Mouse (Mus musculus) heart, adult 2 months (tissue): ENCODE results near the gene Vinac1. TPM values are rescaled to one million over a fixed set of nuclear protein-coding genes. Genes with fewer than 3 reads are reported as not detected.

Experiments used
- DNase-seq, 2 experiments: peaks; one replicate each; pipeline ENCODE4 v3.0.0; 2021
- H3K27ac ChIP-seq: fragments of 200-600 bp; 2 replicates; pipeline ENCODE4 v1.8.1; 2022
- H3K27me3 ChIP-seq: fragments of 200-500 bp; 2 replicates; pipeline ENCODE4 v1.6.1; 2012; ENCODE audit warnings: mild to moderate bottlenecking, low read length, inconsistent platforms, mixed read lengths; ENCODE audit not compliant: control insufficient read depth, insufficient read depth
- H3K36me3 ChIP-seq: fragments of 200-500 bp; 2 replicates; pipeline ENCODE4 v1.6.1; 2012; ENCODE audit warnings: low read length, inconsistent platforms; ENCODE audit not compliant: control insufficient read depth, insufficient read depth
- H3K4me1 ChIP-seq: fragments of 200-500 bp; 2 replicates; pipeline ENCODE4 v1.6.1; 2011; ENCODE audit warnings: low read length; ENCODE audit not compliant: control insufficient read depth, insufficient read depth
- H3K4me3 ChIP-seq: fragments of 200-600 bp; 2 replicates; pipeline ENCODE4 v1.8.1; 2022
- H3K79me2 ChIP-seq: fragments of 200-500 bp; replicated peaks from 2 replicates; pipeline ENCODE4 v1.6.1; 2012; ENCODE audit warnings: mild to moderate bottlenecking, inconsistent platforms, low read length, moderate library complexity, mixed read lengths; ENCODE audit not compliant: control insufficient read depth, insufficient read depth
- H3K9ac ChIP-seq: fragments of 200-500 bp; 2 replicates; pipeline ENCODE4 v1.6.1; 2012; ENCODE audit warnings: low read depth, mild to moderate bottlenecking, control low read depth, inconsistent platforms, low read length, mixed read lengths
- CTCF ChIP-seq: fragments of 200-600 bp; IDR thresholded peaks from 2 replicates; pipeline ENCODE4 v1.8.1; 2022; ENCODE audit warnings: antibody characterized with exemption, mild to moderate bottlenecking, moderate library complexity
- EP300 ChIP-seq: fragments of 200-500 bp; IDR thresholded peaks from 2 replicates; pipeline ENCODE4 v1.6.1; 2011; ENCODE audit warnings: low read depth, low read length, control low read depth; ENCODE audit not compliant: insufficient read depth
- POLR2A ChIP-seq: fragments of 200-500 bp; IDR thresholded peaks from 2 replicates; pipeline ENCODE4 v1.6.1; 2011; ENCODE audit warnings: mild to moderate bottlenecking, low read depth, low read length, control low read depth; ENCODE audit not compliant: insufficient read depth
- WGBS: fragments of 180-500 bp; shearing (Covaris S2); methylation state at CpG from one replicate; pipeline ENCODE4 v1.1.7; 2018; 5-methylcytosine and 5-hydroxymethylcytosine counted together
- intact Hi-C: fragments of 180-260 bp; cut with DNase I; formaldehyde crosslinking; loops from one replicate; pipeline ENCODE4 v1.15.1; 2025
- long read RNA-seq: library from polyadenylated mRNA; stranded (forward); transcript quantifications from one replicate; pipeline ENCODE4 v2.0.0, GENCODE M21; 2021
- polyA plus RNA-seq: library from polyadenylated mRNA; depleted of rRNA; stranded (reverse); fragments of >200 nt; gene quantifications from 2 replicates; pipeline ENCODE4 v1.2.3, GENCODE M21; 2012; rRNA removed
- total RNA-seq, 2 experiments: library from RNA; stranded (reverse); gene quantifications; 2 replicates each; pipeline ENCODE4 v1.2.3; 2021

Vinac1 gene
- total RNA-seq (not detected), polyA plus RNA-seq (0.06 TPM in 1 of 2 replicates, not detected in the other)
- long read RNA-seq: 0 reads

GRCm38 (mm10) chr2:129047811-129048210, at the start of gene Vinac1:
TSS of gene Vinac1 (minus strand) at chr2:129048172.
- H3K9ac ChIP-seq: no peak within 1 kb of the TSS
- H3K4me3 ChIP-seq: no peak within 1 kb of the TSS
- no peaks in the 10 kb centered on the region for H3K79me2 ChIP-seq
- DNase-seq: no peak
- peaks cover 1% of the 10 kb centered on the region; the same call in 1 of the 2 replicates for H3K4me1 ChIP-seq
- 80% methylated on average over 8 of the region's 8 CpGs for WGBS
- intact Hi-C loops: no loop called here
- H3K27ac ChIP-seq: no peak within 1 kb of the TSS
- TF ChIP-seq EP300: no peak
- no peak for TF ChIP-seq POLR2A
- TF ChIP-seq CTCF: no peak
- no peaks in the 10 kb centered on the region for H3K36me3 ChIP-seq
- H3K27me3 ChIP-seq: no peaks in the 10 kb centered on the region

- intact Hi-C loops: no loop called here
- H3K9ac ChIP-seq: no peak overlapping the region
- H3K27ac ChIP-seq: no peak overlapping the region
- TF ChIP-seq CTCF (no peak), EP300 (no peak), POLR2A (no peak)
- no peaks in the 10 kb centered on the region for H3K4me1 ChIP-seq
- no peaks in the 10 kb centered on the region for H3K79me2 ChIP-seq
- DNase-seq: no peak
- 91% methylated on average over 18 of the region's 18 CpGs for WGBS
- no peaks in the 10 kb centered on the region for H3K36me3 ChIP-seq
- no peaks in the 10 kb centered on the region for H3K27me3 ChIP-seq
- H3K4me3 ChIP-seq: no peak overlapping the region
Observed at GRCm38 (mm10) chr2:129093926-129094724, 46.2 kb upstream of the Vinac1 start.

- intact Hi-C loops: no loop called here
Observed at GRCm38 (mm10) chr2:129092810-129093209, 44.8 kb upstream of the Vinac1 start.

GRCm38 (mm10) chr2:129090370-129090769, 42.4 kb upstream of the Vinac1 start:
- Histone ChIP-seq H3K4me1 (no peaks in the 10 kb centered on the region), H3K27me3 (no peaks in the 10 kb centered on the region), H3K79me2 (no peaks in the 10 kb centered on the region), H3K27ac (no peak overlapping the region), H3K9ac (no peak overlapping the region), H3K36me3 (no peaks in the 10 kb centered on the region), H3K4me3 (no peak overlapping the region)
- WGBS: 67% methylated on average over 4 of the region's 4 CpGs
- TF ChIP-seq EP300 (no peak), CTCF (no peak), POLR2A (no peak)
- intact Hi-C loops: no loop called here
- no peak for DNase-seq

More at GRCm38 (mm10) chr2:129092810-129093209, 44.8 kb upstream of the Vinac1 start:
- no peak for DNase-seq
- Histone ChIP-seq H3K4me3 (no peak overlapping the region), H3K4me1 (no peaks in the 10 kb centered on the region), H3K36me3 (no peaks in the 10 kb centered on the region), H3K27me3 (no peaks in the 10 kb centered on the region), H3K27ac (no peak overlapping the region), H3K79me2 (no peaks in the 10 kb centered on the region), H3K9ac (no peak overlapping the region)
- no peak for TF ChIP-seq EP300
- WGBS: 93% methylated on average over 12 of the region's 12 CpGs

- Histone ChIP-seq H3K9ac (no peak overlapping the region), H3K79me2 (no peaks in the 10 kb centered on the region), H3K27me3 (no peaks in the 10 kb centered on the region), H3K36me3 (no peaks in the 10 kb centered on the region), H3K4me1 (no peaks in the 10 kb centered on the region), H3K27ac (no peak overlapping the region), H3K4me3 (no peak overlapping the region)
- no peak for DNase-seq
- intact Hi-C loops: loop anchor here (5.0 to 10.0 kb wide), 3 partner anchors 80 to 223 kb away; partner anchors contain the start of gene Fbln7
- WGBS: 93% methylated on average over 1 of the region's 1 CpGs
- no peak for TF ChIP-seq CTCF
- TF ChIP-seq POLR2A: no peak
- TF ChIP-seq EP300: no peak
Observed at GRCm38 (mm10) chr2:129087520-129087919, 39.5 kb upstream of the Vinac1 start.

- no peaks in the 10 kb centered on the region for H3K36me3 ChIP-seq
- intact Hi-C loops: loop anchor here (1.0 to 10.0 kb wide), 4 partner anchors 78 to 220 kb away; partner anchors contain the start of gene Fbln7
- no peak overlapping the region for H3K4me3 ChIP-seq
- H3K9ac ChIP-seq: no peak overlapping the region
- H3K4me1 ChIP-seq: no peaks in the 10 kb centered on the region
- 60% methylated on average over 2 of the region's 2 CpGs for WGBS
- peak; percentile 94 for TF ChIP-seq CTCF
- no peak for TF ChIP-seq EP300
- DNase-seq: peak in 1 of 2 experiments; percentile 39
- no peak overlapping the region for H3K27ac ChIP-seq
- no peaks in the 10 kb centered on the region for H3K27me3 ChIP-seq
- no peaks in the 10 kb centered on the region for H3K79me2 ChIP-seq
Observed at GRCm38 (mm10) chr2:129084959-129085358, 37.0 kb upstream of the Vinac1 start.
